Mouse (Mus musculus): ENCODE results near the gene Mup19.
"Not testable (repeated sequence)": the region's sequence is repeated elsewhere in the genome, so short reads cannot be mapped to it uniquely, and the experiment has no call there.

Mup19 gene

GRCm38 (mm10) chr4:61782169-61782568 is at the start of gene Mup19:
Gene Mup19 (minus strand): TSS chr4:61782269.
- DNase-seq (ENCODE audit: low spot score), result not testable (repeated sequence)

GRCm38 (mm10) chr4:61829211-61829610 is 47.1 kb upstream of the Mup19 start:
- DNase-seq (ENCODE audit: low spot score), result no peak

- DNase-seq (ENCODE audit: low spot score), result no peak
Measured at GRCm38 (mm10) chr4:61823185-61823584, 41.1 kb upstream of the Mup19 start.

GRCm38 (mm10) chr4:61822541-61822940 is 40.5 kb upstream of the Mup19 start:
- DNase-seq (ENCODE audit: low spot score), result not testable (repeated sequence)

GRCm38 (mm10) chr4:61815602-61816001 is 33.5 kb upstream of the Mup19 start:
- DNase-seq (ENCODE audit: low spot score), result no peak

GRCm38 (mm10) chr4:61813435-61813834 is 31.4 kb upstream of the Mup19 start:
- no peak for DNase-seq (ENCODE audit: low spot score)

- not testable (repeated sequence) for DNase-seq (ENCODE audit: low spot score)
Measured at GRCm38 (mm10) chr4:61811193-61811592, 29.1 kb upstream of the Mup19 start.

- DNase-seq (ENCODE audit: low spot score), result not testable (repeated sequence)
Measured at GRCm38 (mm10) chr4:61808926-61809325, 26.9 kb upstream of the Mup19 start.

- DNase-seq (ENCODE audit: low spot score), result not testable (repeated sequence)
Measured at GRCm38 (mm10) chr4:61789699-61790098, 7.6 kb upstream of the Mup19 start.

GRCm38 (mm10) chr4:61784231-61784630 is 2.2 kb upstream of the Mup19 start:
- not testable (repeated sequence) for DNase-seq (ENCODE audit: low spot score)
